Mouse (Mus musculus) thymus, adult 2 months (tissue): ENCODE data around the gene Lxn.

ENCODE experiments used
- CTCF ChIP-seq: fragments of 200-500 bp; IDR thresholded peaks from 2 replicates; pipeline ENCODE4 v1.5.1; 2012; ENCODE audit warnings: mild to moderate bottlenecking, control low read depth, low read length, moderate library complexity, borderline replicate concordance; ENCODE audit not compliant: control insufficient read depth, poor library complexity, insufficient read depth; ENCODE audit errors: extremely low read depth
- POLR2A ChIP-seq: fragments of 200-500 bp; IDR thresholded peaks from 2 replicates; pipeline ENCODE4 v1.6.1; 2012; ENCODE audit warnings: mild to moderate bottlenecking, low read length, control low read depth, moderate library complexity; ENCODE audit not compliant: control insufficient read depth, poor library complexity, insufficient read depth; ENCODE audit errors: extremely low read depth

GRCm38 (mm10) chr3:67462015-67462414 is 1.7 kb downstream of the Lxn start:
- TF ChIP-seq POLR2A: no peak
- no peak for TF ChIP-seq CTCF
